Mouse (Mus musculus): ENCODE measurements at regions not wholly inside any gene's neighbourhood (a gene's known extent, or its start where the extent isn't known, plus 50 kb on each side); places are given as distances from the start of the nearest gene placed in this dataset.

- TF ChIP-seq REST (IDR thresholded peaks at IDR 0.05; ENCODE audit: insufficient read depth, insufficient read length) (no peak), POLR2A (IDR thresholded peaks at IDR 0.05; ENCODE audit: insufficient read length, low read depth) (no peak), MAX (IDR thresholded peaks at IDR 0.05; ENCODE audit: low read depth) (no peak), TCF12 (IDR thresholded peaks at IDR 0.05; ENCODE audit: insufficient read depth, poor library complexity, severe bottlenecking) (no peak), CEBPB (IDR thresholded peaks at IDR 0.05; ENCODE audit: insufficient read depth, poor library complexity, severe bottlenecking) (no peak), TCF3 (IDR thresholded peaks at IDR 0.05; ENCODE audit: insufficient read length, low read depth) (no peak)
Observed at GRCm38 (mm10) chr12:50193501-50193900, 455.4 kb downstream of the Prkd1 start.
